Comparison of ENCODE assay signal across 9 mouse cellular contexts in the genomic region with DNA sequence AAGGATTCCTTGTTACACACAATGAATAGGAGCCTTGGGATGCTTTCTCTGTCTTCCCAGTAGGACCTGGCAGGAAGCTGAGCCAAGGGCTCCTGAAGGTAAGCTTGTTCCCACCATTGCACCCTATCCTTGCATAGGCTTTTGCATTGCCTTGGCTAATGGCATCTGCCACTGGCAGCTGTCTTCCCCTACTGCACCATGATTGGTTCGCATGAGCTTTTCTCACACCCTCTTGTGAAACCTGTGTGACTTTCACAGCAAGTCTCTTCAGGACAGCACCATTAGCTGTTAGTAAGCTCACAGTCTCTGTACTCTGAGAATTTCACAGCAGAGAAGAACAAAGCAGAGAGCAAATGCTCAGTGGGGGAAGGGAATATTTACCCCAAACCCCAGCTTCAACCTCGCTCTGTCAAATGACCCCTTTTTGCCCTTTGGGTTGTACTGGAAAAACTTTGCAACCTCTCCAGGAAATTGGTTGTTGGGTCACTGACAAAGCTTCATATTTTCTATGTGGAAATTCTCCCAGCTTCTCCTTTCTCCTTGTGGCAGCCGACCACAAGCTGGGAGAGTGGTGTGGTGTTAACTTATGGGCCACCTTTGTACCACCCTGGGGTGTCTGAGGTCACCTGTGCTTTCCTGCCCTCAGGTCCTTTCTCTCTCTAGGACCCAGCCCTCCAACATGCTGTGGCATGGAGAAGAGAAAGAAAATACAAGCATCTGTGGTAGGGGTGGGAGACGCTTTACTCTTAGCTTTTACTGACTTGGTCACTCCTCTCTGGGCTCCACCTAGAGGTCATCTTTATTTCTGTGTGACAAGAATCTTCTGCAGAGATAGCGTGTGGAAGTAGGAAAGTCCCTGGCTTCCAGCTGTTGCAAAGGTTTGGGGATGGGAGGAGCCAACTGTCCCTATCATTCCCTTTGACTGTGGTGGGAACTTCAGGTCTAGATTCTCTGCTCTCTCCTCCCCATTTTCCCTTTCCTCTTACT. TPM values are rescaled to one million over a fixed set of nuclear protein-coding genes. Genes with fewer than 3 reads are reported as not detected.
A peak's percentile ranks its signal among the peaks of the same experiment; 100 is the strongest.
DNase-seq lines count a peak whose midpoint lies in the region; ATAC-seq and TF ChIP-seq lines count a peak whose summit lies in the region.
"Had no signal": no experiment of that assay in that cellular context is flagged by ENCODE, and none has a peak within 500 bp of the region (broad histone marks: within the 10 kb centered on the region; RNA-seq: fewer than 3 reads in every experiment).

No protein-coding gene starts in this region.

- H3K27ac ChIP-seq in heart, embryonic 14.5 days (replicated peaks in 1 of 2; ENCODE audit: control insufficient read depth in 1 of 2, insufficient read depth in 1 of 2, low read depth in 2 of 2, low read length in 2 of 2): no peak overlapping the region
- no peak overlapping the region for H3K27ac ChIP-seq in heart, embryonic 10.5 days
- no peak overlapping the region for H3K27ac ChIP-seq in lung, embryonic 14.5 days (ENCODE audit: low read depth)

- WGBS in heart, embryonic 14.5 days: 24% methylated on average over 5 of the region's 5 CpGs
- 20% methylated on average over 5 of the region's 5 CpGs for WGBS in heart, embryonic 10.5 days
- WGBS in lung, embryonic 14.5 days: 24% methylated on average over 5 of the region's 5 CpGs
- 21% methylated on average over 5 of the region's 5 CpGs for WGBS in lung, adult 2 months

- TF ChIP-seq CTCF in lung, embryonic 14.5 days (IDR thresholded peaks at IDR 0.05; ENCODE audit: low read depth): peak; percentile 39; the same call in 1 of the 2 replicates
- TF ChIP-seq CTCF in lung, adult 2 months (IDR thresholded peaks at IDR 0.05; ENCODE audit: insufficient read depth, low read length): no peak
- TF ChIP-seq CTCF in brain, embryonic 14.5 days (IDR thresholded peaks at IDR 0.05; ENCODE audit: borderline replicate concordance, extremely low read depth, insufficient read depth, insufficient read length): peak; percentile 4; the same call in 1 of the 2 replicates

- H3K36me3 ChIP-seq in heart, embryonic 14.5 days (ENCODE audit: control insufficient read depth, insufficient read depth, low read length): no peaks in the 10 kb centered on the region
- H3K36me3 ChIP-seq in heart, embryonic 10.5 days: no peaks in the 10 kb centered on the region
- no peaks in the 10 kb centered on the region for H3K36me3 ChIP-seq in lung, embryonic 14.5 days (ENCODE audit: insufficient read depth)

- ATAC-seq in heart, embryonic 14.5 days (ENCODE audit: insufficient number of reproducible peaks, insufficient read depth, low FRiP score, low read depth): no peak
- peak; percentile 23; the same call in 1 of the 2 replicates for ATAC-seq in lung, embryonic 14.5 days (ENCODE audit: insufficient read depth)
- ATAC-seq in megakaryocyte, adult 5-6 weeks (ENCODE audit: poor library complexity, severe bottlenecking): peak; percentile 70

- peak overlapping the region; percentile 58; the same call in 1 of the 2 replicates for H3K4me2 ChIP-seq in heart, embryonic 14.5 days (ENCODE audit: low read length)
- H3K4me2 ChIP-seq in lung, embryonic 14.5 days: no peak overlapping the region

- H3K4me1 ChIP-seq in heart, embryonic 14.5 days (ENCODE audit: control insufficient read depth in 2 of 2, insufficient read depth in 2 of 2, low read length in 2 of 2): no peaks in the 10 kb centered on the region
- H3K4me1 ChIP-seq in heart, embryonic 10.5 days: 0 out of 2 replicates have a peak, but pooled peaks cover 3% of the 10 kb centered on the region
- no peaks in the 10 kb centered on the region for H3K4me1 ChIP-seq in lung, embryonic 14.5 days (ENCODE audit: insufficient read depth)
- no peaks in the 10 kb centered on the region for H3K4me1 ChIP-seq in lung, adult 2 months (ENCODE audit: control insufficient read depth, insufficient read depth, low read length)

- TF ChIP-seq POLR2A in lung, adult 2 months (IDR thresholded peaks at IDR 0.05; ENCODE audit: borderline replicate concordance, extremely low read depth, low read depth, low read length): no peak
- no peak for TF ChIP-seq POLR2A in brain, embryonic 14.5 days (IDR thresholded peaks at IDR 0.05; ENCODE audit: borderline replicate concordance, extremely low read depth, insufficient read depth, insufficient read length, poor library complexity, severe bottlenecking)

- no peaks in the 10 kb centered on the region for H3K27me3 ChIP-seq in heart, embryonic 14.5 days (ENCODE audit: control insufficient read depth, insufficient read depth, low read length)
- H3K27me3 ChIP-seq in heart, embryonic 10.5 days (ENCODE audit: insufficient read depth, poor library complexity, severe bottlenecking): no peaks in the 10 kb centered on the region
- no peaks in the 10 kb centered on the region for H3K27me3 ChIP-seq in lung, embryonic 14.5 days (ENCODE audit: insufficient read depth, low read length)

- no peak overlapping the region for H3K9ac ChIP-seq in heart, embryonic 14.5 days (ENCODE audit: low read length)
- no peak overlapping the region for H3K9ac ChIP-seq in lung, embryonic 14.5 days

- no peak overlapping the region for H3K4me3 ChIP-seq in heart, embryonic 14.5 days (ENCODE audit: control insufficient read depth in 1 of 2, insufficient read depth in 1 of 2, low read depth in 1 of 2, low read length in 2 of 2)
- H3K4me3 ChIP-seq in heart, embryonic 10.5 days: no peak overlapping the region
- H3K4me3 ChIP-seq in lung, embryonic 14.5 days (ENCODE audit: low read depth, low read length): no peak overlapping the region
- no peak overlapping the region for H3K4me3 ChIP-seq in lung, adult 2 months (replicated peaks; ENCODE audit: extremely low read depth, low read depth, low read length)

- DNase-seq in heart, embryonic 10.5 days (ENCODE audit: low spot score): no peak
- DNase-seq in lung, embryonic 14.5 days: peak; percentile 55
- DNase-seq in lung, adult 2 months: no peak
- DNase-seq in brain, embryonic 14.5 days (ENCODE audit: low read depth): peak; percentile 14
- DNase-seq in cerebellum, postnatal 4 days (ENCODE audit: low spot score in 2 of 2): no peak
- no peak for DNase-seq in adrenal gland, postnatal 14 days

- H3K9me3 ChIP-seq in heart, embryonic 14.5 days (ENCODE audit: control insufficient read depth, low read length): no peaks in the 10 kb centered on the region
- H3K9me3 ChIP-seq in heart, embryonic 10.5 days: no peaks in the 10 kb centered on the region
- no peaks in the 10 kb centered on the region for H3K9me3 ChIP-seq in lung, embryonic 14.5 days (ENCODE audit: low read depth, low read length)

RNA-seq across cellular contexts. Expression of gene Kcns3, which starts 26.8 kb away (rescaled TPM):
- polyA plus RNA-seq in heart, embryonic 14.5 days (2014; fragmentation: Nextera tagmentation; extraction: Ambion mirVana): 0.23 and 0.30 TPM in 2 replicates
- polyA plus RNA-seq in heart, embryonic 10.5 days (2016; fragmentation: Nextera tagmentation; extraction: Ambion mirVana): 0.27 and 1.1 TPM in 2 replicates
- 4.7 and 5.7 TPM in 2 replicates for polyA plus RNA-seq in lung, embryonic 14.5 days (2014; fragmentation: Nextera tagmentation; extraction: Ambion mirVana)
- polyA plus RNA-seq in lung, adult 2 months (2012; rRNA removed): 8.2 and 10.0 TPM in 2 replicates
- polyA plus RNA-seq in brain, embryonic 14.5 days (2012; rRNA removed): 0.40 and 0.55 TPM in 2 replicates
- not detected in 2 replicates for total RNA-seq in megakaryocyte, adult 5-6 weeks (2015)
- not detected in 2 replicates for total RNA-seq in megakaryocyte, adult 5-6 weeks (2017)
- total RNA-seq in adrenal gland, postnatal 14 days (2021): 3.5 and 4.6 TPM in 2 replicates
- total RNA-seq: neutrophil, adult 5-6 weeks had no signal

RNA-seq across cellular contexts. Expression of gene Msgn1, which starts 31.1 kb away (rescaled TPM):
- polyA plus RNA-seq in heart, embryonic 14.5 days (2014; fragmentation: Nextera tagmentation; extraction: Ambion mirVana): 0.35 and 0.47 TPM in 2 replicates
- not detected in 2 replicates for polyA plus RNA-seq in heart, embryonic 10.5 days (2016; fragmentation: Nextera tagmentation; extraction: Ambion mirVana)
- not detected in 2 replicates for polyA plus RNA-seq in lung, embryonic 14.5 days (2014; fragmentation: Nextera tagmentation; extraction: Ambion mirVana)
- polyA plus RNA-seq in lung, adult 2 months (2012; rRNA removed): not detected in 2 replicates
- not detected in 2 replicates for polyA plus RNA-seq in brain, embryonic 14.5 days (2012; rRNA removed)
- total RNA-seq in megakaryocyte, adult 5-6 weeks (2015): not detected in 2 replicates
- 0.92 TPM in 1 of 2 replicates, not detected in the other for total RNA-seq in megakaryocyte, adult 5-6 weeks (2017)
- not detected in 2 replicates for total RNA-seq in adrenal gland, postnatal 14 days (2021)
- total RNA-seq: neutrophil, adult 5-6 weeks had no signal

Comparison
In these comparisons a context has a peak if more than half of its experiments do, and no peak if none do; other contexts are left out.
1. DNase-seq: peak in lung, embryonic 14.5 days (single experiment) and brain, embryonic 14.5 days (single experiment); none in heart, embryonic 10.5 days (single experiment), lung, adult 2 months (single experiment), cerebellum, postnatal 4 days (0 of 2) and adrenal gland, postnatal 14 days (single experiment).